19 mouse cellular contexts compared by ENCODE assay signal in the genomic region with DNA sequence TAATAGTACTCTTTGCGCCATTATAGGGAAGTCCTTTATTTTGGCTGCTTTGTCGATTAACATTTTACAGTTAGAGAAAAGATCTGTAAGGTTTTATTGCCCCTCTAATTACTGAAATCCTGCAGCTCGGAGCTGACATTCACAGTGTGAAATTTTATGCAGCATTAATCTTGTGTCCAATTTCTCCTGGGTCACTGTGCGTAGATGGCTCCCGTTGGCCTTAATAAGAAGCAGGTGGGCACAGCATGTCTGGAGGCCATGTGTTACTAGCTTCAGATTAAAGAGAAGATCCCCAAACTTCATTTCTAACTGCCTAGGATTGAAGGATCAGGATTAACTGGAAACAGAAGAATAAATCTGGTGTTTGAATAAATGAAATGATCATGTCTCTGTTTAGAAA.
DNase-seq lines count a peak whose midpoint lies in the region; ATAC-seq lines count a peak whose summit lies in the region.
"Had no signal": no experiment of that assay in that cellular context is flagged by ENCODE, and none has a peak within 500 bp of the region (broad histone marks: within the 10 kb centered on the region; RNA-seq: fewer than 3 reads in every experiment).

No protein-coding gene starts in this region.

- H3K9me3 ChIP-seq in neural tube, embryonic 12.5 days, result no peaks in the 10 kb centered on the region
- H3K9me3 ChIP-seq: forebrain, embryonic 12.5 days; heart, embryonic 12.5 days; midbrain, embryonic 12.5 days had no signal

- H3K9ac ChIP-seq in neural tube, embryonic 12.5 days, result no peak overlapping the region
- H3K9ac ChIP-seq: forebrain, embryonic 12.5 days; heart, embryonic 12.5 days; lung, embryonic 14.5 days; midbrain, embryonic 12.5 days had no signal

- intact Hi-C loops in left cerebral cortex, postnatal 4 days (cut with DNase I), result no loop called here

- peak; percentile 56; the same call in 1 of the 2 replicates for ATAC-seq in neural tube, embryonic 12.5 days (ENCODE audit: low FRiP score, low read depth)
- ATAC-seq: inflammation-experienced regulatory T-cells, adult 6 months had no signal

- H3K4me3 ChIP-seq in neural tube, embryonic 12.5 days, result no peak overlapping the region
- H3K4me3 ChIP-seq: forebrain, embryonic 12.5 days; heart, embryonic 12.5 days; midbrain, embryonic 12.5 days had no signal

- no peak overlapping the region for H3K27ac ChIP-seq in neural tube, embryonic 12.5 days
- H3K27ac ChIP-seq: forebrain, embryonic 12.5 days; kidney, postnatal 0 days; midbrain, embryonic 12.5 days had no signal

- H3K4me2 ChIP-seq in neural tube, embryonic 12.5 days (replicated peaks), result no peak overlapping the region
- H3K4me2 ChIP-seq: forebrain, embryonic 12.5 days; heart, embryonic 12.5 days; liver, embryonic 11.5 days; lung, embryonic 14.5 days; midbrain, embryonic 12.5 days had no signal

- 18% methylated on average over 5 of the region's 5 CpGs for WGBS in neural tube, embryonic 12.5 days

- DNase-seq in left cerebral cortex, postnatal 4 days, result peak; percentile 4
- DNase-seq in left cerebral cortex, adult 11 months (ENCODE audit: low spot score), result no peak
- peak; percentile 63 for DNase-seq in embryo, embryonic 11 days
- peak; percentile 49 for DNase-seq in hindlimb bud, embryonic 11.5 days (ENCODE audit: extremely low spot score, low read depth, low spot score)
- no peak for DNase-seq in layer of hippocampus, adult 18-20 months (ENCODE audit: low spot score in 2 of 2)
- DNase-seq in kidney, postnatal 14 days, result no peak
- DNase-seq: cerebellum, postnatal 36 days; layer of hippocampus, adult 9-11 months; lung, embryonic 14.5 days; lung, postnatal 4 days; right cerebral cortex, postnatal 4 days; thymus, postnatal 36 days had no signal

- no peaks in the 10 kb centered on the region for H3K4me1 ChIP-seq in neural tube, embryonic 12.5 days
- H3K4me1 ChIP-seq: forebrain, embryonic 12.5 days; heart, embryonic 12.5 days; midbrain, embryonic 12.5 days had no signal

- H3K27me3 ChIP-seq in neural tube, embryonic 12.5 days (replicated peaks), result no peaks in the 10 kb centered on the region
- H3K27me3 ChIP-seq: forebrain, embryonic 12.5 days; heart, embryonic 12.5 days; midbrain, embryonic 12.5 days had no signal

- no peaks in the 10 kb centered on the region for H3K36me3 ChIP-seq in neural tube, embryonic 12.5 days
- H3K36me3 ChIP-seq: forebrain, embryonic 12.5 days; heart, embryonic 12.5 days; midbrain, embryonic 12.5 days had no signal

Comparison
In these comparisons a context has a peak if more than half of its experiments do, and no peak if none do; other contexts are left out.
1. DNase-seq: peak in left cerebral cortex, postnatal 4 days (single experiment), embryo, embryonic 11 days (single experiment) and hindlimb bud, embryonic 11.5 days (single experiment); none in left cerebral cortex, adult 11 months (single experiment), layer of hippocampus, adult 18-20 months (0 of 2) and kidney, postnatal 14 days (single experiment).